Mouse (Mus musculus): Measurements from ENCODE around the gene Klrk1.
"Not testable (repeated sequence)": the region's sequence is repeated elsewhere in the genome, so short reads cannot be mapped to it uniquely, and the experiment has no call there.

Gene Klrk1

GRCm38 (mm10) chr6:129623735-129624134 is at the start of gene Klrk1:
Gene Klrk1 (minus strand): TSS chr6:129623864.
- in situ Hi-C loops (cut with MboI; ENCODE audit: unreplicated experiment in 2 of 2), result no loop called here

GRCm38 (mm10) chr6:129661301-129661700 is 37.6 kb upstream of the Klrk1 start:
- in situ Hi-C loops (cut with MboI; ENCODE audit: unreplicated experiment in 2 of 2), result not testable (repeated sequence)

GRCm38 (mm10) chr6:129660589-129660988 is 36.9 kb upstream of the Klrk1 start, which contains the start of gene Klrc2:
Gene Klrc2 (minus strand): TSS chr6:129660689.
- in situ Hi-C loops (cut with MboI; ENCODE audit: unreplicated experiment in 2 of 2), result not testable (repeated sequence)

GRCm38 (mm10) chr6:129644054-129644453 is 20.4 kb upstream of the Klrk1 start:
- in situ Hi-C loops (cut with MboI; ENCODE audit: unreplicated experiment in 2 of 2), result not testable (repeated sequence)

- in situ Hi-C loops (cut with MboI; ENCODE audit: unreplicated experiment in 2 of 2), result not testable (repeated sequence)
Measured at GRCm38 (mm10) chr6:129643237-129643636, 19.6 kb upstream of the Klrk1 start, which contains the start of gene Klrc3. Gene Klrc3 (minus strand): TSS chr6:129643337.

- in situ Hi-C loops (cut with MboI; ENCODE audit: unreplicated experiment in 2 of 2), result not testable (repeated sequence)
Measured at GRCm38 (mm10) chr6:129631046-129631445, 7.4 kb upstream of the Klrk1 start.

- in situ Hi-C loops (cut with MboI; ENCODE audit: unreplicated experiment in 2 of 2), result loop anchor here (10.0 kb wide), 2 partner anchors 136 to 306 kb away; partner anchors contain the start of genes Klra5 (in 1 of the 2) and Klri2 (in 1 of the 2)
Measured at GRCm38 (mm10) chr6:129608372-129608771, 15.3 kb downstream of the Klrk1 start.

GRCm38 (mm10) chr6:129591508-129591907 is 32.2 kb downstream of the Klrk1 start, which contains the start of gene Klrd1:
Gene Klrd1 (plus strand): TSS chr6:129591782.
- in situ Hi-C loops (cut with MboI; ENCODE audit: unreplicated experiment in 2 of 2), result loop anchor here (5.0 to 25.0 kb wide), 8 partner anchors 146 to 1321 kb away; partner anchors contain the start of genes Klra1 (in 2 of the 2) and Klra6 (in 1 of the 2)

- in situ Hi-C loops (cut with MboI; ENCODE audit: unreplicated experiment in 2 of 2), result loop anchor here (5.0 to 25.0 kb wide), 8 partner anchors 334 to 1329 kb away; partner anchors contain the start of genes Klra1 (in 2 of the 2), Klra6 (in 2 of the 2) and Klra5 (in 1 of the 2)
Measured at GRCm38 (mm10) chr6:129583014-129583413, 40.6 kb downstream of the Klrk1 start.

GRCm38 (mm10) chr6:129581896-129582295 is 41.8 kb downstream of the Klrk1 start:
- in situ Hi-C loops (cut with MboI; ENCODE audit: unreplicated experiment in 2 of 2), result loop anchor here (5.0 to 25.0 kb wide), 8 partner anchors 335 to 1330 kb away; partner anchors contain the start of genes Klra1 (in 2 of the 2), Klra6 (in 2 of the 2) and Klra5 (in 1 of the 2)

- in situ Hi-C loops (cut with MboI; ENCODE audit: unreplicated experiment in 2 of 2), result loop anchor here (5.0 to 25.0 kb wide), 8 partner anchors 336 to 1331 kb away; partner anchors contain the start of genes Klra1 (in 2 of the 2), Klra6 (in 2 of the 2) and Klra5 (in 1 of the 2)
Measured at GRCm38 (mm10) chr6:129581274-129581673, 42.4 kb downstream of the Klrk1 start.

GRCm38 (mm10) chr6:129577605-129578004 is 46.1 kb downstream of the Klrk1 start, which contains the start of gene Klre1:
Gene Klre1 (plus strand): TSS chr6:129577905.
- in situ Hi-C loops (cut with MboI; ENCODE audit: unreplicated experiment in 2 of 2), result loop anchor here (5.0 to 25.0 kb wide), 11 partner anchors 460 to 1845 kb away; partner anchors contain the start of genes Klra1 (in 2 of the 2), Klra6 (in 1 of the 2) and Magohb (in 1 of the 2)

- in situ Hi-C loops (cut with MboI; ENCODE audit: unreplicated experiment in 2 of 2), result loop anchor here (5.0 to 25.0 kb wide), 11 partner anchors 462 to 1847 kb away; partner anchors contain the start of genes Klra1 (in 2 of the 2), Klra6 (in 1 of the 2) and Magohb (in 1 of the 2)
Measured at GRCm38 (mm10) chr6:129575315-129575714, 48.3 kb downstream of the Klrk1 start.

GRCm38 (mm10) chr6:129565257-129565656 is 58.4 kb downstream of the Klrk1 start:
- in situ Hi-C loops (cut with MboI; ENCODE audit: unreplicated experiment in 2 of 2), result no loop called here
